Mouse (Mus musculus) neural tube, embryonic 15.5 days (tissue): ENCODE results near the gene Mad2l1bp. TPM values are rescaled to one million over a fixed set of nuclear protein-coding genes. Genes with fewer than 3 reads are reported as not detected.

ENCODE experiments used
- ATAC-seq: fragments of 200-750 bp; cut with Nextera tagmentation; 2 replicates; pipeline ENCODE4 v1.8.0; 2017; ENCODE audit warnings: mild to moderate bottlenecking, moderate TSS enrichment, moderate library complexity; ENCODE audit not compliant: low FRiP score
- H3K27ac ChIP-seq: fragments of 300-500 bp; sonication (generic); replicated peaks from 2 replicates; pipeline ENCODE4 v1.5.1; 2015; ENCODE audit warnings: mild to moderate bottlenecking, inconsistent platforms
- H3K27me3 ChIP-seq: fragments of 300-500 bp; sonication (generic); replicated peaks from 2 replicates; pipeline ENCODE4 v1.6.1; 2015; ENCODE audit warnings: inconsistent platforms
- H3K36me3 ChIP-seq: fragments of 300-500 bp; sonication (generic); 2 replicates; pipeline ENCODE4 v1.6.1; 2015; ENCODE audit warnings: inconsistent platforms
- H3K4me1 ChIP-seq: fragments of 300-500 bp; sonication (generic); 2 replicates; pipeline ENCODE4 v1.6.1; 2015; ENCODE audit warnings: inconsistent platforms
- H3K4me2 ChIP-seq: fragments of 300-500 bp; sonication (generic); 2 replicates; pipeline ENCODE4 v1.6.1; 2015; ENCODE audit warnings: inconsistent platforms, mild to moderate bottlenecking, moderate library complexity
- H3K4me3 ChIP-seq: fragments of 300-500 bp; sonication (generic); replicated peaks from 2 replicates; pipeline ENCODE4 v1.5.1; 2015; ENCODE audit warnings: mild to moderate bottlenecking, inconsistent platforms
- H3K9ac ChIP-seq: fragments of 300-500 bp; sonication (generic); replicated peaks from 2 replicates; pipeline ENCODE4 v1.6.1; 2015; ENCODE audit warnings: mild to moderate bottlenecking, inconsistent platforms
- H3K9me3 ChIP-seq: fragments of 300-500 bp; sonication (generic); replicated peaks from 2 replicates; pipeline ENCODE4 v1.6.1; 2016; ENCODE audit warnings: inconsistent platforms
- WGBS: fragments of 180-500 bp; shearing (Covaris S2); methylation state at CpG from one replicate; pipeline ENCODE4 v1.1.7; 2015; ENCODE audit warnings: mixed read lengths; 5-methylcytosine and 5-hydroxymethylcytosine counted together
- polyA plus RNA-seq: library from polyadenylated mRNA; unstranded; fragments of >200 nt; fragmentation: Nextera tagmentation; extraction: Ambion mirVana; gene quantifications from 2 replicates; pipeline ENCODE4 v1.2.1, GENCODE M21; 2015

Mad2l1bp gene
- polyA plus RNA-seq, 1 experiment from 2014 or later = 21.7 TPM

GRCm38 (mm10) chr17:46123285-46123684 lies 30.1 kb downstream of the Mad2l1bp start:
- Histone ChIP-seq H3K9me3 (no peaks in the 10 kb centered on the region), H3K27me3 (no peaks in the 10 kb centered on the region), H3K4me1 (peaks cover 3% of the 10 kb centered on the region; the same call in 1 of the 2 replicates), H3K27ac (no peak overlapping the region), H3K9ac (no peak overlapping the region), H3K4me3 (no peak overlapping the region), H3K4me2 (no peak overlapping the region), H3K36me3 (peaks cover 82% of the 10 kb centered on the region)
- WGBS = 93% methylated on average over 4 of the region's 4 CpGs
- ATAC-seq = no peak

- WGBS = 96% methylated on average over 4 of the region's 4 CpGs
- peaks cover 82% of the 10 kb centered on the region for H3K36me3 ChIP-seq
- no peak overlapping the region for H3K27ac ChIP-seq
- H3K4me2 ChIP-seq = no peak overlapping the region
- peaks cover 6% of the 10 kb centered on the region; the same call in 1 of the 2 replicates for H3K4me1 ChIP-seq
- ATAC-seq = no peak
- H3K9ac ChIP-seq = no peak overlapping the region
- no peaks in the 10 kb centered on the region for H3K27me3 ChIP-seq
- H3K4me3 ChIP-seq = no peak overlapping the region
- H3K9me3 ChIP-seq = no peaks in the 10 kb centered on the region
These were observed 30.6 kb downstream of the Mad2l1bp start for GRCm38 (mm10) chr17:46122791-46123190.

- H3K36me3 ChIP-seq = peaks cover 50% of the 10 kb centered on the region
- H3K4me1 ChIP-seq = peaks cover 6% of the 10 kb centered on the region; the same call in 1 of the 2 replicates
- ATAC-seq = no peak
- no peak overlapping the region for H3K4me3 ChIP-seq
- H3K27me3 ChIP-seq = no peaks in the 10 kb centered on the region
- no peak overlapping the region for H3K27ac ChIP-seq
- no peak overlapping the region for H3K9ac ChIP-seq
- H3K4me2 ChIP-seq = no peak overlapping the region
- 94% methylated on average over 10 of the region's 10 CpGs for WGBS
- no peaks in the 10 kb centered on the region for H3K9me3 ChIP-seq
These were observed 33.7 kb downstream of the Mad2l1bp start for GRCm38 (mm10) chr17:46119641-46120040.

- H3K27me3 ChIP-seq = no peaks in the 10 kb centered on the region
- no peak overlapping the region for H3K9ac ChIP-seq
- H3K4me3 ChIP-seq = no peak overlapping the region
- no peaks in the 10 kb centered on the region for H3K9me3 ChIP-seq
- peaks cover 6% of the 10 kb centered on the region; the same call in 1 of the 2 replicates for H3K4me1 ChIP-seq
- no peak for ATAC-seq
- WGBS = 72% methylated on average over 4 of the region's 4 CpGs
- peaks cover 38% of the 10 kb centered on the region for H3K36me3 ChIP-seq
- H3K27ac ChIP-seq = no peak overlapping the region
- no peak overlapping the region for H3K4me2 ChIP-seq
These were observed 34.9 kb downstream of the Mad2l1bp start for GRCm38 (mm10) chr17:46118423-46118850.

- H3K4me2 ChIP-seq = no peak overlapping the region
- H3K4me1 ChIP-seq = peaks cover 6% of the 10 kb centered on the region; the same call in 1 of the 2 replicates
- H3K9me3 ChIP-seq = no peaks in the 10 kb centered on the region
- no peaks in the 10 kb centered on the region for H3K27me3 ChIP-seq
- 60% methylated on average over 13 of the region's 13 CpGs for WGBS
- no peak for ATAC-seq
- 0 out of 2 replicates have a peak overlapping the region, but pooled peaks have one; percentile 7 for H3K9ac ChIP-seq
- no peak overlapping the region for H3K4me3 ChIP-seq
- H3K36me3 ChIP-seq = peaks cover 32% of the 10 kb centered on the region
- H3K27ac ChIP-seq = no peak overlapping the region
These were observed 35.5 kb downstream of the Mad2l1bp start for GRCm38 (mm10) chr17:46117623-46118422.

GRCm38 (mm10) chr17:46116881-46117280 lies 36.5 kb downstream of the Mad2l1bp start:
- no peak overlapping the region for H3K4me3 ChIP-seq
- no peak for ATAC-seq
- 79% methylated on average over 3 of the region's 3 CpGs for WGBS
- no peak overlapping the region for H3K4me2 ChIP-seq
- peaks cover 14% of the 10 kb centered on the region for H3K4me1 ChIP-seq
- no peaks in the 10 kb centered on the region for H3K27me3 ChIP-seq
- H3K36me3 ChIP-seq = peaks cover 23% of the 10 kb centered on the region
- H3K9me3 ChIP-seq = no peaks in the 10 kb centered on the region
- no peak overlapping the region for H3K9ac ChIP-seq
- H3K27ac ChIP-seq = no peak overlapping the region

- H3K4me2 ChIP-seq = no peak overlapping the region
- no peak overlapping the region for H3K4me3 ChIP-seq
- H3K36me3 ChIP-seq = peaks cover 21% of the 10 kb centered on the region
- peaks cover 21% of the 10 kb centered on the region for H3K4me1 ChIP-seq
- H3K9me3 ChIP-seq = no peaks in the 10 kb centered on the region
- no peak overlapping the region for H3K27ac ChIP-seq
- no peak for ATAC-seq
- no peaks in the 10 kb centered on the region for H3K27me3 ChIP-seq
- WGBS = 87% methylated on average over 11 of the region's 11 CpGs
- no peak overlapping the region for H3K9ac ChIP-seq
These were observed 37.2 kb downstream of the Mad2l1bp start for GRCm38 (mm10) chr17:46116138-46116537.

GRCm38 (mm10) chr17:46115489-46115888 lies 37.9 kb downstream of the Mad2l1bp start:
- no peak overlapping the region for H3K9ac ChIP-seq
- WGBS = 67% methylated on average over 2 of the region's 2 CpGs
- H3K27me3 ChIP-seq = no peaks in the 10 kb centered on the region

GRCm38 (mm10) chr17:46110402-46111289 lies 42.7 kb downstream of the Mad2l1bp start, which contains the start of gene Mrps18a:
TSS of gene Mrps18a (plus strand) at chr17:46110986.
- H3K4me2 ChIP-seq = peak within 1 kb of the TSS; percentile 65
- peak within 1 kb of the TSS; percentile 71 for H3K9ac ChIP-seq
- no peaks in the 10 kb centered on the region for H3K9me3 ChIP-seq
- peak within 1 kb of the TSS; percentile 77 for H3K4me3 ChIP-seq
- H3K27ac ChIP-seq = peak within 1 kb of the TSS; percentile 87
- WGBS = 6% methylated on average over 37 of the region's 38 CpGs
- ATAC-seq = peak; percentile 97
- H3K4me1 ChIP-seq = peaks cover 20% of the 10 kb centered on the region
- H3K27me3 ChIP-seq = peaks cover 5% of the 10 kb centered on the region
- H3K36me3 ChIP-seq = no peaks in the 10 kb centered on the region

More at GRCm38 (mm10) chr17:46115489-46115888, 37.9 kb downstream of the Mad2l1bp start:
- Histone ChIP-seq H3K4me1 (peaks cover 21% of the 10 kb centered on the region), H3K4me2 (no peak overlapping the region), H3K9me3 (no peaks in the 10 kb centered on the region), H3K4me3 (no peak overlapping the region), H3K36me3 (peaks cover 21% of the 10 kb centered on the region), H3K27ac (no peak overlapping the region)
- no peak for ATAC-seq

GRCm38 (mm10) chr17:46108286-46108685 lies 45.1 kb downstream of the Mad2l1bp start:
- Histone ChIP-seq H3K4me2 (no peak overlapping the region), H3K36me3 (no peaks in the 10 kb centered on the region), H3K9me3 (no peaks in the 10 kb centered on the region), H3K27me3 (peaks cover 5% of the 10 kb centered on the region), H3K27ac (no peak overlapping the region), H3K4me1 (peaks cover 20% of the 10 kb centered on the region), H3K4me3 (no peak overlapping the region), H3K9ac (no peak overlapping the region)
- WGBS = 87% methylated on average over 4 of the region's 4 CpGs
- no peak for ATAC-seq

- ATAC-seq = no peak
- H3K4me2 ChIP-seq = 0 out of 2 replicates have a peak overlapping the region, but pooled peaks have one; percentile 13
- H3K27ac ChIP-seq = no peak overlapping the region
These were observed 48.9 kb downstream of the Mad2l1bp start for GRCm38 (mm10) chr17:46104487-46104886.

More at GRCm38 (mm10) chr17:46104487-46104886, 48.9 kb downstream of the Mad2l1bp start:
- 42% methylated on average over 12 of the region's 12 CpGs for WGBS
- no peaks in the 10 kb centered on the region for H3K4me1 ChIP-seq
- peaks cover 5% of the 10 kb centered on the region for H3K27me3 ChIP-seq
- no peaks in the 10 kb centered on the region for H3K36me3 ChIP-seq
- H3K9ac ChIP-seq = no peak overlapping the region
- H3K4me3 ChIP-seq = no peak overlapping the region
- no peaks in the 10 kb centered on the region for H3K9me3 ChIP-seq
